Mouse (Mus musculus): ENCODE data around the gene Polr2h. TPM values are rescaled to one million over a fixed set of nuclear protein-coding genes. Genes with fewer than 3 reads are reported as not detected.

Gene Polr2h
- polyA plus RNA-seq (2015; fragmentation: Nextera tagmentation; extraction: Ambion mirVana), result 95.0 and 97.8 TPM in 2 replicates

DNA sequence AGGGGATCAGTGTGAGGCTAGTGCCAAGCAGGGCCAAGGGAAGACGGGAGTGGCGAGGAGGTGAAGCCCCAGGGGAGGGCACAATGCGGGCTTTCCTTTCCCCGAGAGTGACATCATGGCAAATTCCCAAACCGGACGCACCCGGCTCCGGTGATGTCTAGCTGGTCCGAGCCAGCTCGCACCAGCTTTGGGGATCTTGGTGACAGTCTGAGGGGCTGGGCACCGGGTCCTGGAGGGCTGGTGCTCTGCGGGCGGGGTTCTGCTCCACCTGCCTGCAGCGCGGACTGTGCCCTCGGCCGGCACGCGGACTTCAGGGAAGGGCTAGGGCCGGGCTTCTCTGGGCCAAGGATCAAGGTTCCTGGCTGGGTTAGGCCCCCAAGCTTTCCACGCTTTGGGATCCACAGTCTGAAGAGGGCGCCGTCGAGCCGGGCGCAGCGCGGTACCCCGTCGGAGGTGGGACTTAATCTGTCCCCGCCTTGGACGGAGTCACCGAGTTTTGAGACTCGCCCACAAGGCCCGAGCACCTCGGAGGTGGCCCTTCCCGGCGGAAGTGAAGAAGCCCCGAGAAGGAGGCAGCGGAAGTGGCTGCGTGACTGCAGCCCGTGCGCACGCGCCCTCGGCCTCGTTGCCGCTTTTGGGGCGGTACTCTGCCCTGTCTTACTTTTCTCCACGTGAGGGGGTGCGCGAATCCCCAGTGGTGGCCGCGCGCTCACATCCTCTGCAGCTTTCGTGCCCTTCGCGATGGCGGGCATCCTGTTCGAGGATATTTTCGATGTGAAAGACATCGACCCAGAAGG is at the start of gene Polr2h, which contains the start of gene Clcn2:
Gene Polr2h (plus strand): TSS at position 485 of the 797 bp plus-strand sequence.
Gene Clcn2 (minus strand): TSS at position 566 of the 797 bp plus-strand sequence.

GRCm38 (mm10) chr16:20668013-20668412 is 49.5 kb upstream of the Polr2h start, which contains the start of gene Eif4g1:
Eif4g1 (plus strand) TSS chr16:20668313.

DNA sequence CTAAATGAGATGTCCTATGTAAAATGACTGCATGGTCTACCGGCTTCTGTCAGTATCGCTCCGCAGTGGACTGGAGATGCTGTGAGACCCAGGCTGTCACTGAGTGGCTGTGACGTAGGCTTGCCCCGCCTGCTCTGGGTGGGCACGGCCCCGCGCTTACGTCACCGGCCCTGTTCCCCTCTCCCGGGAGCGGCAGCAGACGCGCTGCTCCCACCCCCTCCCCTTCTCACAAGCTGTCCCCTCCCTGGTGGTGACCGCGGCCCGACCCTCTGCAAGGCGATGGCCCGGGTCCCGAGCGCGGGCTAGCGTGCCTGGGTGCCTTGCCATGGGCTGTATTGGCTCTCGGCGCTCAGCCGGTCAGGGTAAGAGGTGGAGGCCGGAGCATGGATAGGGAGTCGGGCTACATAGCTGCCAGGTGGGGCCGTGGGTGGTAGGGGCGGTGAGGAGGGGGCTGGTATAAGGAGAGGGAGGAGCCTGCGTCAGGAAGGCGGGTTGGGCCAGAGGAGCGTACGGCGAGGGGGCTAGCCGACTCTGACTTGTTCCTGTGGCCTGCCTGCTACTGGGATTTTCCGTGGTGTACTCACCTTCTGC is 24.3 kb upstream of the Polr2h start, which contains the start of gene Fam131a:
Gene Fam131a (plus strand): TSS at position 131 of the 591 bp plus-strand sequence.

GRCm38 (mm10) chr16:20732925-20733730 is 15.7 kb downstream of the Polr2h start, which contains the start of gene Chrd:
Chrd (plus strand) TSS chr16:20733127.

GRCm38 (mm10) chr16:20733731-20734730 is 16.6 kb downstream of the Polr2h start, which contains the start of gene Thpo:
Thpo (minus strand) TSS chr16:20734511.

Other genes starting within 250 kb of the Polr2h start
- 88.5 and 88.8 TPM in 2 replicates for gene Eif2b5, start 218.8 kb upstream of the Polr2h start, polyA plus RNA-seq (2015; fragmentation: Nextera tagmentation; extraction: Ambion mirVana)
- 21.3 and 26.8 TPM in 2 replicates for gene Dvl3, start 200.7 kb upstream of the Polr2h start, polyA plus RNA-seq (2015; fragmentation: Nextera tagmentation; extraction: Ambion mirVana)
- gene Ap2m1, start 182.2 kb upstream of the Polr2h start, polyA plus RNA-seq (2015; fragmentation: Nextera tagmentation; extraction: Ambion mirVana), result 1,145 and 1,197 TPM in 2 replicates
- 77.6 and 85.8 TPM in 2 replicates for gene Abcf3, start 169.1 kb upstream of the Polr2h start, polyA plus RNA-seq (2015; fragmentation: Nextera tagmentation; extraction: Ambion mirVana)
- 54.5 and 66.7 TPM in 2 replicates for gene Vwa5b2, start 128.2 kb upstream of the Polr2h start, polyA plus RNA-seq (2015; fragmentation: Nextera tagmentation; extraction: Ambion mirVana)
- gene Eef1akmt4, start 106.1 kb upstream of the Polr2h start, polyA plus RNA-seq (2015; fragmentation: Nextera tagmentation; extraction: Ambion mirVana), result 5.4 and 5.9 TPM in 2 replicates
- 0.21 TPM in 1 of 2 replicates, not detected in the other for gene Gm49333, start 106.1 kb upstream of the Polr2h start, polyA plus RNA-seq (2015; fragmentation: Nextera tagmentation; extraction: Ambion mirVana)
- gene Alg3, start 105.9 kb upstream of the Polr2h start, polyA plus RNA-seq (2015; fragmentation: Nextera tagmentation; extraction: Ambion mirVana), result 34.5 and 40.8 TPM in 2 replicates
- gene Camk2n2, start 96.4 kb upstream of the Polr2h start, polyA plus RNA-seq (2015; fragmentation: Nextera tagmentation; extraction: Ambion mirVana), result 126 and 143 TPM in 2 replicates
- 14.8 and 20.3 TPM in 2 replicates for gene Ece2, start 87.8 kb upstream of the Polr2h start, polyA plus RNA-seq (2015; fragmentation: Nextera tagmentation; extraction: Ambion mirVana)
- gene Psmd2, start 66.0 kb upstream of the Polr2h start, polyA plus RNA-seq (2015; fragmentation: Nextera tagmentation; extraction: Ambion mirVana), result 259 and 279 TPM in 2 replicates
- gene Eif4g1, start 49.4 kb upstream of the Polr2h start, polyA plus RNA-seq (2015; fragmentation: Nextera tagmentation; extraction: Ambion mirVana), result 129 and 138 TPM in 2 replicates
- 56.4 and 63.2 TPM in 2 replicates for gene Fam131a, start 24.4 kb upstream of the Polr2h start, polyA plus RNA-seq (2015; fragmentation: Nextera tagmentation; extraction: Ambion mirVana)
- gene Clcn2, start 81 bp downstream of the Polr2h start, polyA plus RNA-seq (2015; fragmentation: Nextera tagmentation; extraction: Ambion mirVana), result 29.6 and 31.2 TPM in 2 replicates
- 5.7 TPM in 2 replicates for gene Chrd, start 15.5 kb downstream of the Polr2h start, polyA plus RNA-seq (2015; fragmentation: Nextera tagmentation; extraction: Ambion mirVana)
- gene Thpo, start 16.8 kb downstream of the Polr2h start, polyA plus RNA-seq (2015; fragmentation: Nextera tagmentation; extraction: Ambion mirVana), result 0.77 and 0.92 TPM in 2 replicates